Comparison of ENCODE assay signal across 9 mouse cellular contexts in genomic region chr5:76702646-76703045, GRCm38 (mm10). TPM values are rescaled to one million over a fixed set of nuclear protein-coding genes. Genes with fewer than 3 reads are reported as not detected.
DNase-seq lines count a peak whose midpoint lies in the region; ATAC-seq lines count a peak whose summit lies in the region.
"Had no signal": no experiment of that assay in that cellular context is flagged by ENCODE, and none has a peak within 500 bp of the region (broad histone marks: within the 10 kb centered on the region; RNA-seq: fewer than 3 reads in every experiment).

No protein-coding gene starts in this region.

- H3K4me3 ChIP-seq in forebrain, embryonic 16.5 days (replicated peaks; ENCODE audit: low read length), result no peak overlapping the region
- H3K4me3 ChIP-seq in midbrain, embryonic 10.5 days, result peak overlapping the region; percentile 19; the same call in 1 of the 2 replicates

- ATAC-seq in forebrain, embryonic 16.5 days, result no peak

- H3K4me1 ChIP-seq in forebrain, embryonic 16.5 days (replicated peaks; ENCODE audit: control insufficient read depth, insufficient read depth, low read length), result peaks cover 41% of the 10 kb centered on the region
- H3K4me1 ChIP-seq in midbrain, embryonic 10.5 days, result peaks cover 47% of the 10 kb centered on the region

- peak overlapping the region; percentile 55 for H3K27ac ChIP-seq in forebrain, embryonic 16.5 days (ENCODE audit: low read length)
- no peak overlapping the region for H3K27ac ChIP-seq in midbrain, embryonic 10.5 days (replicated peaks)

- no peaks in the 10 kb centered on the region for H3K36me3 ChIP-seq in forebrain, embryonic 16.5 days (ENCODE audit: control insufficient read depth, insufficient read depth)
- H3K36me3 ChIP-seq in midbrain, embryonic 10.5 days, result peaks cover 11% of the 10 kb centered on the region

- H3K27me3 ChIP-seq in forebrain, embryonic 16.5 days (replicated peaks; ENCODE audit: control insufficient read depth, insufficient read depth, low read length), result no peaks in the 10 kb centered on the region
- no peaks in the 10 kb centered on the region for H3K27me3 ChIP-seq in midbrain, embryonic 10.5 days (ENCODE audit: low read depth, poor library complexity, severe bottlenecking)

- no peak overlapping the region for H3K9ac ChIP-seq in forebrain, embryonic 16.5 days (replicated peaks; ENCODE audit: low read depth, low read length)

- DNase-seq in kidney, postnatal 10 days, result peak; percentile 53
- no peak for DNase-seq in kidney, adult 11 months
- DNase-seq in adrenal gland, postnatal 25 days, result peak; percentile 44
- DNase-seq in midbrain, embryonic 10.5 days (ENCODE audit: low spot score), result no peak
- no peak for DNase-seq in right cerebral cortex, postnatal 4 days
- no peak for DNase-seq in gastrocnemius, postnatal 4 days (ENCODE audit: low spot score in 2 of 2)
- no peak for DNase-seq in layer of hippocampus, adult 11-12 months (ENCODE audit: low spot score)
- DNase-seq: cerebellum, postnatal 25 days had no signal

- H3K4me2 ChIP-seq in forebrain, embryonic 16.5 days (ENCODE audit: low read length), result peak overlapping the region; percentile 18

- WGBS in forebrain, embryonic 16.5 days, result 18% methylated on average over 12 of the region's 12 CpGs
- 16% methylated on average over 12 of the region's 12 CpGs for WGBS in midbrain, embryonic 10.5 days

- H3K9me3 ChIP-seq in forebrain, embryonic 16.5 days (ENCODE audit: control insufficient read depth, low read length), result no peaks in the 10 kb centered on the region
- H3K9me3 ChIP-seq in midbrain, embryonic 10.5 days (replicated peaks), result no peaks in the 10 kb centered on the region

RNA-seq across cellular contexts. Expression of gene C530008M17Rik, which starts 46.3 kb away (rescaled TPM):
- total RNA-seq in adrenal gland, postnatal 25 days (2021), result 25.1 and 27.9 TPM in 2 replicates
- polyA plus RNA-seq in forebrain, embryonic 16.5 days (2015; fragmentation: Nextera tagmentation; extraction: Ambion mirVana), result 74.6 and 77.0 TPM in 2 replicates
- 31.5 and 36.0 TPM in 2 replicates for polyA plus RNA-seq in midbrain, embryonic 10.5 days (2016; fragmentation: Nextera tagmentation; extraction: Ambion mirVana)
- 10 to 100 TPM; 17.7 to 20.1 TPM for total RNA-seq in gastrocnemius, postnatal 4 days (2021)

Comparison
In these comparisons a context has a peak if more than half of its experiments do, and no peak if none do; other contexts are left out.
1. DNase-seq: peak in kidney, postnatal 10 days (single experiment) and adrenal gland, postnatal 25 days (single experiment); none in kidney, adult 11 months (single experiment), midbrain, embryonic 10.5 days (single experiment), right cerebral cortex, postnatal 4 days (single experiment), gastrocnemius, postnatal 4 days (0 of 2) and layer of hippocampus, adult 11-12 months (single experiment).